Mouse (Mus musculus): ENCODE data around the gene Prex1. TPM values are rescaled to one million over a fixed set of nuclear protein-coding genes. Genes with fewer than 3 reads are reported as not detected.

Prex1 gene
- total and polyA plus RNA-seq, 2 experiments from 2014 or later, result 4.0 to 6.2 TPM

DNA sequence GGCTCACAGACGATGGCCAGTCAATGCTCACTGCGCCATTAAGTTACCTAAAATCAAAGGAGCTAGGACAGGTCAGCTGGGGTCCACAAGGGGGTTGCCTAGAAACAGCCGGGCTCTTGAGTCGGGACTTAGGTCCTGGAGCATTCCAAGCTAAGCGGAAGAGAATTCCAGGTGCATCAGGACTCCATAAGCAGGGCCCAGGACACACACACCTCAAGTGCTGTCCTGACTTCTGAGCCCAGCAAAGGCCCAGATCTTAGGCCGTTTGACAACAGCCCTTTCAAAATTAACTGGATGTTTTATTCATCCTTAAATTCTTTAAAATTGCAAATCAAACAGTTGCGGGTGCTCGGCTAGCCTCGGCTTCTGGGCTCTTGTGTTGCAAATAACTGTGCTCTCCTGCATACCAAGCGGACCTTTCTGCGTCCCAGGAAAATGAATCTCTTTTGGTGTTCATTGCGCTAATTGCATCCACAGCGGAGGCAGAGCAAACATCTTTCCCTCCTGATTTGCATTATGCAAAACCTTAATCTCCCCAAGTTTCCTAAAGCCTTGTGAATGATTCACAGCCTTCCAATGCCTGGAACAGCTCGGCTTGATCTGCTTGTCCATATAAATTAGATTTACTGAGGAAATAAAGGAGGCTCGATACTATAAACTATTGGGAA lies 161.7 kb downstream of the Prex1 start:
- TF ChIP-seq CTCF (IDR thresholded peaks at IDR 0.05; ENCODE audit: low read depth) (no peak), EP300 (IDR thresholded peaks at IDR 0.05; ENCODE audit: low read depth) (no peak)
- Histone ChIP-seq H3K4me1 (ENCODE audit: control insufficient read depth, insufficient read depth) (peaks cover 4% of the 10 kb centered on the region; the same call in 1 of the 2 replicates), H3K27ac (ENCODE audit: low read depth) (no peak overlapping the region), H3K9me3 (replicated peaks; ENCODE audit: control insufficient read depth, low read length) (no peaks in the 10 kb centered on the region), H3K27me3 (ENCODE audit: control insufficient read depth, insufficient read depth, low read length) (no peaks in the 10 kb centered on the region), H3K36me3 (replicated peaks; ENCODE audit: control insufficient read depth, insufficient read depth, low read length) (no peaks in the 10 kb centered on the region), H3K9ac (replicated peaks; ENCODE audit: low read depth, low read length) (no peak overlapping the region), H3K4me2 (ENCODE audit: low read depth, low read length) (no peak overlapping the region), H3K4me3 (ENCODE audit: low read depth, low read length) (no peak overlapping the region)
- no peak for ATAC-seq (ENCODE audit: insufficient read depth, low read depth)
- WGBS, result 86% methylated on average over 15 of the region's 15 CpGs
- DNase-seq (ENCODE audit: low spot score), result no peak

DNA sequence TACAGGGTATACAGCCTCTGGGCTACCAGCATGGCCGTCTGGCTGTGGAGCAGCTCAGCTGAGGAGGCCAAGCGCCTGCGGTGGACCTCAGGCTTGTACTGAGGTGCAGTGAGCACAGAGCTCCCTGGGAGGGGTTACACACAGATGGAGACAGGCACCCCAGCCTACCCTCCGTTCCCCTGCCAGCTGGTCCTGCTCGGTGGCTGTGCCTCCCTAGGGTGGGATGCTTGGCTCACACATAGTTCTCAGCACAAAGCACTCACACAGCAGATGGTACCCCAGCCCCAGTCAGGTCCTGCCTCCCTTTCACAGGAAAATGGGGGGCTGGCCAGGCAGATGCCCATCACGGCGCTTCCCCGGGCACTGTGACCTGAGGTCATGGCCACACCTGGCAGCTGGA lies 163.8 kb downstream of the Prex1 start:
- Histone ChIP-seq H3K36me3 (replicated peaks; ENCODE audit: control insufficient read depth, insufficient read depth, low read length) (no peaks in the 10 kb centered on the region), H3K9ac (replicated peaks; ENCODE audit: low read depth, low read length) (no peak overlapping the region), H3K4me2 (ENCODE audit: low read depth, low read length) (no peak overlapping the region), H3K27ac (ENCODE audit: low read depth) (no peak overlapping the region), H3K9me3 (replicated peaks; ENCODE audit: control insufficient read depth, low read length) (no peaks in the 10 kb centered on the region), H3K4me1 (ENCODE audit: control insufficient read depth, insufficient read depth) (peaks cover 4% of the 10 kb centered on the region; the same call in 1 of the 2 replicates), H3K27me3 (ENCODE audit: control insufficient read depth, insufficient read depth, low read length) (no peaks in the 10 kb centered on the region), H3K4me3 (ENCODE audit: low read depth, low read length) (no peak overlapping the region)
- no peak for DNase-seq (ENCODE audit: low spot score)
- 81% methylated on average over 8 of the region's 8 CpGs for WGBS
- TF ChIP-seq CTCF (IDR thresholded peaks at IDR 0.05; ENCODE audit: low read depth), result no peak
- no peak for TF ChIP-seq EP300 (IDR thresholded peaks at IDR 0.05; ENCODE audit: low read depth)
- no peak for ATAC-seq (ENCODE audit: insufficient read depth, low read depth)

DNA sequence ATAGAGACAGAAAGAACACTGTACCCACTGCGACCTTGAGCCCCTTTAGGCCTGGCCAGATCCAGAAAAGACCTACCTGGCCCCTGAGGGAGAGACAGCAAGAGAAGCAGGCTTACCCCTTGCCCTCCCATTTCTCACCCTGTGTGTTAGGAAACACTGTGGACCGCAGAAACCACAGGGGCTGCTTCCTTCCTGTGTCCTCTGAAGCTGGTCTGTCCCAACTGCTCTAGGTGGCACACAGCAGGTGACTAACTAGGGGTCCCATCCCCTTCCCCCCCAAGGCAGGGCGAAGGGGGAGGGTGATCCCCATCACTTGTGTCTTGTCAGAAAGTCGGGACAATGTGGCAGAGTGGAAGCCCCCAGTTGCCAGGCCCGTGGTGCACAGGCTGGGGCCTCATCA lies 164.6 kb downstream of the Prex1 start:
- DNase-seq (ENCODE audit: low spot score), result no peak
- no peak overlapping the region for H3K27ac ChIP-seq (ENCODE audit: low read depth)
- no peak overlapping the region for H3K9ac ChIP-seq (replicated peaks; ENCODE audit: low read depth, low read length)
- H3K36me3 ChIP-seq (replicated peaks; ENCODE audit: control insufficient read depth, insufficient read depth, low read length), result no peaks in the 10 kb centered on the region
- no peaks in the 10 kb centered on the region for H3K9me3 ChIP-seq (replicated peaks; ENCODE audit: control insufficient read depth, low read length)
- no peak for ATAC-seq (ENCODE audit: insufficient read depth, low read depth)
- TF ChIP-seq CTCF (IDR thresholded peaks at IDR 0.05; ENCODE audit: low read depth), result no peak
- no peak for TF ChIP-seq EP300 (IDR thresholded peaks at IDR 0.05; ENCODE audit: low read depth)
- H3K27me3 ChIP-seq (ENCODE audit: control insufficient read depth, insufficient read depth, low read length), result no peaks in the 10 kb centered on the region
- H3K4me3 ChIP-seq (ENCODE audit: low read depth, low read length), result no peak overlapping the region
- H3K4me2 ChIP-seq (ENCODE audit: low read depth, low read length), result no peak overlapping the region
- 73% methylated on average over 5 of the region's 5 CpGs for WGBS
- H3K4me1 ChIP-seq (ENCODE audit: control insufficient read depth, insufficient read depth), result peaks cover 4% of the 10 kb centered on the region; the same call in 1 of the 2 replicates

DNA sequence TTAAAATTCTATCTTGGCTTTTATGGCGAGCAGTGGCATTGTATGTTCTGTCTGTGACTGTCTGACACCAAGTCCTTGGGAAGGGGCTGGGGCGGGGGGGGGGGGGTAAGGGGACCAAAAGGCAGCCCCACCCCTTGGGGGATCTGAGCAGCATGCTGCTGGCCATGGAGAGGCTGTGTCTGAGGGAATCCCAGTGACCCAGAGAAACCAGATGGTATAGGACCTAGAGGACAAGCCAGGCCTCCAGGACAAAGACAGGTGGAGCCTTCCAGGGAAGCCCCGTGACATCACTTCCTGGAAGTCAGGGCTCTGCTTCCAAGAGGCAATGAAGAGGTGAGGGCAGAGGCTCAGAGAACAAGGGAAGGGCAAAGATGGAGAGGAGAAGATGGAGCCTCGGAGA lies 168.1 kb downstream of the Prex1 start:
- no peak overlapping the region for H3K4me2 ChIP-seq (ENCODE audit: low read depth, low read length)
- DNase-seq (ENCODE audit: low spot score) (no peak), ATAC-seq (ENCODE audit: insufficient read depth, low read depth) (no peak)
- no peaks in the 10 kb centered on the region for H3K27me3 ChIP-seq (ENCODE audit: control insufficient read depth, insufficient read depth, low read length)
- no peak overlapping the region for H3K9ac ChIP-seq (replicated peaks; ENCODE audit: low read depth, low read length)
- 0 out of 2 replicates have a peak, but pooled peaks cover 7% of the 10 kb centered on the region for H3K4me1 ChIP-seq (ENCODE audit: control insufficient read depth, insufficient read depth)
- 77% methylated on average over 4 of the region's 4 CpGs for WGBS
- no peak overlapping the region for H3K4me3 ChIP-seq (ENCODE audit: low read depth, low read length)
- TF ChIP-seq EP300 (IDR thresholded peaks at IDR 0.05; ENCODE audit: low read depth), result no peak
- no peak for TF ChIP-seq CTCF (IDR thresholded peaks at IDR 0.05; ENCODE audit: low read depth)
- H3K36me3 ChIP-seq (replicated peaks; ENCODE audit: control insufficient read depth, insufficient read depth, low read length), result no peaks in the 10 kb centered on the region
- no peak overlapping the region for H3K27ac ChIP-seq (ENCODE audit: low read depth)
- no peaks in the 10 kb centered on the region for H3K9me3 ChIP-seq (replicated peaks; ENCODE audit: control insufficient read depth, low read length)

DNA sequence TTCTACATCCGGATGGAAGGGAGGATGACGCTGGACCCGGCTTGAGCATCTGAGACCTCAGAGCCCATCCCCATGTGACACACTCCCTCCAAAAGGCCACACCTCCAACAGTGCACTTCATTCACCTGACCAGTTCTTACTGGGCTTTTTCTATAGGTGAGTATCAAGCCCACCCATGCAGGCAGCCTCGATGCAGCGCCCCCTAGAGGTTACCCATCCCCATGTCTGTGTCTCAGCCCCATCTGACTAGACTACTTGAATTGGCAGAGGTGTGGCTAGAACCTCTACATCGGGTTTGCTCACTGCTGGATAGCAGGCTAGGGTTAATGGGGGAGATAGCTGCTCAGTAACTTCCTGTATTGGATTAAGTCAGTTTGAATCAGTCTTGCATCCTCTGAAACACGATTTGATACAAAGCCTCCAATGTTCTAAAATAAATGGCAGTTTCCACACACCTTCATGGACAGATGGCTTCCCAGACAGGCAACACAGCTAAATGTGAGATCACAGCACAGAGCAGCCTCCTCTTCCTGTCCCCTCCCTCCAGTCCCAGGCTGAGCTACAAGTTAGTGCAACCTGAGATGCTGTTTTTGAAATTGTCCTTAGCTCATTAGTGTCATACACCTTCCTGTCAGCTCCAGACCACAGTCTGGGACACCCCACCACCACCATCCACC lies 168.9 kb downstream of the Prex1 start:
- Histone ChIP-seq H3K27ac (ENCODE audit: low read depth) (no peak overlapping the region), H3K4me3 (ENCODE audit: low read depth, low read length) (no peak overlapping the region), H3K9me3 (replicated peaks; ENCODE audit: control insufficient read depth, low read length) (no peaks in the 10 kb centered on the region), H3K4me1 (ENCODE audit: control insufficient read depth, insufficient read depth) (0 out of 2 replicates have a peak, but pooled peaks cover 7% of the 10 kb centered on the region), H3K27me3 (ENCODE audit: control insufficient read depth, insufficient read depth, low read length) (no peaks in the 10 kb centered on the region), H3K36me3 (replicated peaks; ENCODE audit: control insufficient read depth, insufficient read depth, low read length) (no peaks in the 10 kb centered on the region), H3K9ac (replicated peaks; ENCODE audit: low read depth, low read length) (no peak overlapping the region), H3K4me2 (ENCODE audit: low read depth, low read length) (no peak overlapping the region)
- no peak for DNase-seq (ENCODE audit: low spot score)
- no peak for TF ChIP-seq CTCF (IDR thresholded peaks at IDR 0.05; ENCODE audit: low read depth)
- no peak for TF ChIP-seq EP300 (IDR thresholded peaks at IDR 0.05; ENCODE audit: low read depth)
- no peak for ATAC-seq (ENCODE audit: insufficient read depth, low read depth)
- 50% methylated on average over 7 of the region's 7 CpGs for WGBS
